Mouse (Mus musculus) limb, embryonic 15.5 days (tissue): ENCODE results near the gene Jph3. TPM values are rescaled to one million over a fixed set of nuclear protein-coding genes. Genes with fewer than 3 reads are reported as not detected.

Experiments
- ATAC-seq: fragments of 200-750 bp; cut with Nextera tagmentation; 2 replicates; pipeline ENCODE4 v1.8.0; 2017; ENCODE audit warnings: low read depth, moderate TSS enrichment; ENCODE audit not compliant: insufficient number of reproducible peaks, low FRiP score, low TSS enrichment
- H3K27ac ChIP-seq: fragments of 300-500 bp; sonication (generic); 2 replicates; pipeline ENCODE4 v1.5.1; 2015; ENCODE audit warnings: moderate library complexity, mild to moderate bottlenecking, inconsistent platforms
- H3K27me3 ChIP-seq: fragments of 300-500 bp; sonication (generic); 2 replicates; pipeline ENCODE4 v1.6.1; 2015; ENCODE audit warnings: inconsistent platforms
- H3K36me3 ChIP-seq: fragments of 300-500 bp; sonication (generic); 2 replicates; pipeline ENCODE4 v1.6.1; 2015; ENCODE audit warnings: inconsistent platforms
- H3K4me1 ChIP-seq: fragments of 300-500 bp; sonication (generic); 2 replicates; pipeline ENCODE4 v1.6.1; 2015; ENCODE audit warnings: inconsistent platforms
- H3K4me2 ChIP-seq: fragments of 300-500 bp; sonication (generic); 2 replicates; pipeline ENCODE4 v1.6.1; 2015; ENCODE audit warnings: mild to moderate bottlenecking, inconsistent platforms
- H3K4me3 ChIP-seq: fragments of 300-500 bp; sonication (generic); 2 replicates; pipeline ENCODE4 v1.5.1; 2015; ENCODE audit warnings: mild to moderate bottlenecking, inconsistent platforms
- H3K9ac ChIP-seq: fragments of 300-500 bp; sonication (generic); 2 replicates; pipeline ENCODE4 v1.6.1; 2015; ENCODE audit warnings: inconsistent platforms
- H3K9me3 ChIP-seq: fragments of 300-500 bp; sonication (generic); 2 replicates; pipeline ENCODE4 v1.6.1; 2016; ENCODE audit warnings: inconsistent platforms
- WGBS: fragments of 180-500 bp; shearing (Covaris S2); methylation state at CpG from one replicate; pipeline ENCODE4 v1.1.7; 2015; 5-methylcytosine and 5-hydroxymethylcytosine counted together
- polyA plus RNA-seq: library from polyadenylated mRNA; unstranded; fragments of >200 nt; fragmentation: Nextera tagmentation; extraction: Ambion mirVana; gene quantifications from 2 replicates; pipeline ENCODE4 v1.2.1, GENCODE M21; 2015

The Jph3 gene
- polyA plus RNA-seq, 1 experiment from 2014 or later: 0.49 TPM

- no peak overlapping the region for H3K4me3 ChIP-seq
- no peaks in the 10 kb centered on the region for H3K27me3 ChIP-seq
- H3K4me2 ChIP-seq: no peak overlapping the region
- H3K27ac ChIP-seq: no peak overlapping the region
- H3K36me3 ChIP-seq: no peaks in the 10 kb centered on the region
- no peaks in the 10 kb centered on the region for H3K4me1 ChIP-seq
- H3K9ac ChIP-seq: no peak overlapping the region
- WGBS: 76% methylated on average over 3 of the region's 3 CpGs
- no peak for ATAC-seq
- no peaks in the 10 kb centered on the region for H3K9me3 ChIP-seq
These were observed 113.8 kb downstream of the Jph3 start for GRCm38 (mm10) chr8:121843184-121843733.

Other genes with a start within 250 kb of the Jph3 start
- gene 1700018B08Rik, start 185.3 kb upstream of the Jph3 start, polyA plus RNA-seq: not detected in 2 replicates
- gene Fbxo31, start 150.8 kb upstream of the Jph3 start, polyA plus RNA-seq: 17.3 TPM in 2 replicates
- gene Map1lc3b, start 139.3 kb upstream of the Jph3 start, polyA plus RNA-seq: 182 and 193 TPM in 2 replicates
- 11.2 and 13.8 TPM in 2 replicates for gene Zcchc14, start 76.7 kb upstream of the Jph3 start, polyA plus RNA-seq
- gene Klhdc4, start 99.9 kb downstream of the Jph3 start, polyA plus RNA-seq: 31.5 and 34.2 TPM in 2 replicates
- gene Slc7a5, start 178.1 kb downstream of the Jph3 start, polyA plus RNA-seq: 24.5 and 27.4 TPM in 2 replicates
- 0.17 TPM in 1 of 2 replicates, not detected in the other for gene Car5a, start 215.3 kb downstream of the Jph3 start, polyA plus RNA-seq
- 42.3 and 44.8 TPM in 2 replicates for gene Banp, start 220.1 kb downstream of the Jph3 start, polyA plus RNA-seq